Mouse (Mus musculus) adrenal gland, postnatal 14 days (tissue): ENCODE measurements around the gene Apbb2. TPM values are rescaled to one million over a fixed set of nuclear protein-coding genes. Genes with fewer than 3 reads are reported as not detected.
A peak's percentile ranks its signal among the peaks of the same experiment; 100 is the strongest.

Experiments used
- DNase-seq: peaks from one replicate; pipeline ENCODE4 v3.0.0; 2021; ENCODE audit warnings: mixed read lengths
- total RNA-seq: library from RNA; stranded (reverse); gene quantifications from 2 replicates; pipeline ENCODE4 v1.2.3, GENCODE M21; 2021

The Apbb2 gene
- total RNA-seq, 1 experiment from 2014 or later: 59.9 TPM

GRCm38 (mm10) chr5:66382111-66382510, 236.5 kb downstream of the Apbb2 start:
- no peak for DNase-seq

GRCm38 (mm10) chr5:66378968-66379367, 239.6 kb downstream of the Apbb2 start:
- DNase-seq: no peak

GRCm38 (mm10) chr5:66376589-66377270, 241.9 kb downstream of the Apbb2 start:
- DNase-seq: peak; percentile 65

GRCm38 (mm10) chr5:66374413-66374812, 244.2 kb downstream of the Apbb2 start:
- no peak for DNase-seq

- peak; percentile 32 for DNase-seq
Observed at GRCm38 (mm10) chr5:66373515-66374164, 244.9 kb downstream of the Apbb2 start.

GRCm38 (mm10) chr5:66371131-66371530, 247.5 kb downstream of the Apbb2 start:
- DNase-seq: no peak

GRCm38 (mm10) chr5:66368966-66369365, 249.6 kb downstream of the Apbb2 start:
- DNase-seq: peak; percentile 79

- no peak for DNase-seq
Observed at GRCm38 (mm10) chr5:66367641-66368040, 250.9 kb downstream of the Apbb2 start.

- DNase-seq: peak; percentile 21
Observed at GRCm38 (mm10) chr5:66363274-66364261, 255.0 kb downstream of the Apbb2 start.

- no peak for DNase-seq
Observed at GRCm38 (mm10) chr5:66360739-66361138, 257.8 kb downstream of the Apbb2 start.

GRCm38 (mm10) chr5:66359742-66360423, 258.7 kb downstream of the Apbb2 start:
- no peak for DNase-seq

GRCm38 (mm10) chr5:66355147-66355546, 263.4 kb downstream of the Apbb2 start:
- DNase-seq: no peak

- no peak for DNase-seq
Observed at GRCm38 (mm10) chr5:66353876-66354275, 264.7 kb downstream of the Apbb2 start.

GRCm38 (mm10) chr5:66351836-66352390, 266.7 kb downstream of the Apbb2 start:
- no peak for DNase-seq

- DNase-seq: no peak
Observed at GRCm38 (mm10) chr5:66351064-66351463, 267.5 kb downstream of the Apbb2 start.

GRCm38 (mm10) chr5:66350611-66351010, 268.0 kb downstream of the Apbb2 start:
- no peak for DNase-seq

GRCm38 (mm10) chr5:66348421-66348820, 270.2 kb downstream of the Apbb2 start:
- no peak for DNase-seq

GRCm38 (mm10) chr5:66346756-66347155, 271.8 kb downstream of the Apbb2 start:
- DNase-seq: no peak

GRCm38 (mm10) chr5:66345140-66345539, 273.4 kb downstream of the Apbb2 start:
- no peak for DNase-seq

- DNase-seq: no peak
Observed at GRCm38 (mm10) chr5:66344182-66344581, 274.4 kb downstream of the Apbb2 start.

GRCm38 (mm10) chr5:66342285-66342684, 276.3 kb downstream of the Apbb2 start:
- DNase-seq: no peak

- no peak for DNase-seq
Observed at GRCm38 (mm10) chr5:66341848-66342247, 276.7 kb downstream of the Apbb2 start.
